Mouse (Mus musculus) hindbrain, embryonic 16.5 days (tissue): ENCODE measurements around the gene Wdr77. TPM values are rescaled to one million over a fixed set of nuclear protein-coding genes. Genes with fewer than 3 reads are reported as not detected.
"Not testable (repeated sequence)": the region's sequence is repeated elsewhere in the genome, so short reads cannot be mapped to it uniquely, and the experiment has no call there.

Source experiments
- ATAC-seq: fragments of 200-750 bp; cut with Nextera tagmentation; 2 replicates; pipeline ENCODE4 v1.8.0; 2017; ENCODE audit warnings: moderate TSS enrichment, moderate library complexity
- H3K27ac ChIP-seq: fragments of 300-500 bp; sonication (generic); 2 replicates; pipeline ENCODE4 v1.5.1; 2014; ENCODE audit warnings: low read depth, mild to moderate bottlenecking, control low read depth, low read length, moderate library complexity
- H3K27me3 ChIP-seq: fragments of 300-500 bp; sonication (generic); replicated peaks from 2 replicates; pipeline ENCODE4 v1.6.1; 2014; ENCODE audit warnings: low read length; ENCODE audit not compliant: control insufficient read depth, insufficient read depth
- H3K36me3 ChIP-seq: fragments of 300-500 bp; sonication (generic); 2 replicates; pipeline ENCODE4 v1.6.1; 2014; ENCODE audit warnings: mild to moderate bottlenecking, low read length, moderate library complexity, mixed read lengths; ENCODE audit not compliant: control insufficient read depth, insufficient read depth
- H3K4me1 ChIP-seq: fragments of 300-500 bp; sonication (generic); 2 replicates; pipeline ENCODE4 v1.6.1; 2014; ENCODE audit warnings: low read depth, low read length; ENCODE audit not compliant: control insufficient read depth, insufficient read depth
- H3K4me2 ChIP-seq: fragments of 300-500 bp; sonication (generic); 2 replicates; pipeline ENCODE4 v1.6.1; 2014; ENCODE audit warnings: mild to moderate bottlenecking, low read length, control low read depth, moderate library complexity
- H3K4me3 ChIP-seq: fragments of 300-500 bp; sonication (generic); 2 replicates; pipeline ENCODE4 v1.5.1; 2014; ENCODE audit warnings: mild to moderate bottlenecking, low read length, control low read depth, moderate library complexity
- H3K9ac ChIP-seq: fragments of 300-500 bp; sonication (generic); 2 replicates; pipeline ENCODE4 v1.6.1; 2014; ENCODE audit warnings: low read depth, mild to moderate bottlenecking, control low read depth, low read length, moderate library complexity
- H3K9me3 ChIP-seq: fragments of 300-500 bp; sonication (generic); 2 replicates; pipeline ENCODE4 v1.6.1; 2014; ENCODE audit warnings: mild to moderate bottlenecking, low read length, moderate library complexity; ENCODE audit not compliant: control insufficient read depth
- WGBS: fragments of 180-500 bp; shearing (Covaris S2); extraction: QIAGEN DNeasy Blood & Tissue Kit; methylation state at CpG from one replicate; pipeline ENCODE4 v1.1.7; 2014; 5-methylcytosine and 5-hydroxymethylcytosine counted together
- polyA plus RNA-seq: library from polyadenylated mRNA; unstranded; fragments of >200 nt; fragmentation: Nextera tagmentation; extraction: Ambion mirVana; gene quantifications from 2 replicates; pipeline ENCODE4 v1.2.1, GENCODE M21; 2015

The Wdr77 gene
- polyA plus RNA-seq, 1 experiment from 2014 or later: 85.1 TPM

GRCm38 (mm10) chr3:106003360-106003759 lies 44.2 kb downstream of the Wdr77 start:
- H3K27me3 ChIP-seq, H3K9ac ChIP-seq, H3K4me2 ChIP-seq, H3K4me3 ChIP-seq, H3K9me3 ChIP-seq, H3K27ac ChIP-seq, H3K4me1 ChIP-seq, ATAC-seq, H3K36me3 ChIP-seq: not testable (repeated sequence)
- 44% methylated on average over 10 of the region's 10 CpGs for WGBS

GRCm38 (mm10) chr3:106014546-106014945 lies 55.4 kb downstream of the Wdr77 start, which contains the start of gene Pifo:
Gene Pifo, minus strand, starts transcription at chr3:106014646.
- Histone ChIP-seq H3K9ac (no peak within 1 kb of the TSS), H3K4me2 (no peak within 1 kb of the TSS), H3K27ac (no peak within 1 kb of the TSS), H3K4me3 (no peak within 1 kb of the TSS), H3K4me1 (no peaks in the 10 kb centered on the region), H3K27me3 (no peaks in the 10 kb centered on the region), H3K36me3 (no peaks in the 10 kb centered on the region), H3K9me3 (no peaks in the 10 kb centered on the region)
- ATAC-seq: no peak
- WGBS: 87% methylated on average over 2 of the region's 2 CpGs

Other genes with a start within 250 kb of the Wdr77 start
- 70.4 and 79.2 TPM in 2 replicates for gene Rap1a, start 158.0 kb upstream of the Wdr77 start, polyA plus RNA-seq
- gene Adora3, start 88.5 kb upstream of the Wdr77 start, polyA plus RNA-seq: 0.12 and 0.26 TPM in 2 replicates
- not detected in 2 replicates for gene Tmigd3, start 88.5 kb upstream of the Wdr77 start, polyA plus RNA-seq
- 0.19 and 0.40 TPM in 2 replicates for gene I830077J02Rik, start 26.7 kb upstream of the Wdr77 start, polyA plus RNA-seq
- gene Atp5f1, start 730 bp downstream of the Wdr77 start, polyA plus RNA-seq: 537 and 609 TPM in 2 replicates
- gene Ovgp1, start 14.3 kb downstream of the Wdr77 start, polyA plus RNA-seq: 3.2 and 3.4 TPM in 2 replicates
- 8.8 and 10.0 TPM in 2 replicates for gene Pifo, start 55.3 kb downstream of the Wdr77 start, polyA plus RNA-seq
- 0.19 and 0.24 TPM in 2 replicates for gene Chil5, start 73.4 kb downstream of the Wdr77 start, polyA plus RNA-seq
- gene Chia1, start 153.9 kb downstream of the Wdr77 start, polyA plus RNA-seq: 1.4 and 1.8 TPM in 2 replicates
- 0.16 TPM in 1 of 2 replicates, not detected in the other for gene Chil3, start 208.2 kb downstream of the Wdr77 start, polyA plus RNA-seq